Mouse (Mus musculus) adrenal gland, postnatal 25 days (tissue): ENCODE results near the gene Kifc3. TPM values are rescaled to one million over a fixed set of nuclear protein-coding genes. Genes with fewer than 3 reads are reported as not detected.

Experiments
- DNase-seq: peaks from one replicate; pipeline ENCODE4 v3.0.0; 2021; ENCODE audit warnings: mixed read lengths
- total RNA-seq: library from RNA; stranded (reverse); gene quantifications from 2 replicates; pipeline ENCODE4 v1.2.3, GENCODE M21; 2021

Kifc3 gene
- total RNA-seq, 1 experiment from 2014 or later, result 108 TPM

DNA sequence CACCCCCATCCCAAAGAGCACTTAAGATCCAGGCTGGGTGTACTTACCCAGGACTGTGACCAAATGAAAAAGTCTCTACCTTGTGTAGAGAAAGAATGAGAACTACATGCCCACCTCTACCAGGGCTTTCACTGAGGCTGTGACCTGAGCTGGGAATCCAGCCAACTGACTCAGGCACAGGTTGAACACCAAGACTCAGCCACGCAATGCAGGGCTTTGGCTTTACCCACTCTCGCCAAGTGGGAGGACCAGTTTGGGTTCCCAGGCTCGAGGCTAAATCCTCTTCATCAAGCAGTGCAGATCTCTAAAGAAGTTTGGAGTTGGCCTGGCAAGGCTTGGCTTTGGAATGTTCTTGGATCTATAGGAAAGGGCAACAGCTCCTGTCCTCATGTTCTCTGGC lies 127.1 kb downstream of the Kifc3 start:
- DNase-seq, result no peak

DNA sequence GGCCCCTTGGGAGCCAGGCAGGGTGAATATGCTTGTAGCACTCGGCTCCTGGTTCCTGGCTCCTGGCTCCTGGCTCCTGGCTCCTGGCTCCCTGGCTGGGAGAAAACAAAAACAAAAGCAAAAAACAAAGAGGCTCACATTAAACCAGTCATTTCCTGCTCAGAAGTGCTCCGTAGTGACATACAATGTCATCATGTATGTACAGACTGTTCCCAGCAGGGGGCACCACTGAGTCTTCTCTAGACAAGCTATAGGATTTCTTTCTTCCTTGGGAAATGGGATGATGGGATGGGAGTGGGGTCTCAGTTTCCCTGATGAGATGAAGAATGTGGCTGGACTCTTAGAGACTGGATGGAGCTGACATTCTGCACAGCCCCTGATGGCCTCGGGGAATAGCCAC lies 135.0 kb downstream of the Kifc3 start:
- peak; percentile 77 for DNase-seq

DNA sequence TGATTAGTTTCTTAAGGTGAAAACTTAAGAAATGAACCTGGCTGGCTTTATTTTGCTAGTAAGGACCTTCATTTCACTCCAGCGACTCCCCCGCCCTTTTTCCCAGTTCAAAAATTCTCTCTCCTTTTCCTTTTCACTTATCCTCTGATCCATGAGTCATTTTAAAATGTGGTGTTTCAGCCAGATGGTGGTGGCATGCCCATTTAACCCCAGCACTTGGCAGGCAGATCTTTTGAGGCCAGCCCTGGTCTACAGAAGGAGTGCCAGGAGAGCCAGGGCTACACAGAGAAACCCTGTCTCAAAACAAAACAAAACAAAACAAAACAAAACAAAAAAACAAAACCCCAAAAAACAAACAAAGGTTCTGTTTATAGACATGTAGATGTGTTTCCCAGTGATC lies 138.1 kb downstream of the Kifc3 start:
- no peak for DNase-seq

DNA sequence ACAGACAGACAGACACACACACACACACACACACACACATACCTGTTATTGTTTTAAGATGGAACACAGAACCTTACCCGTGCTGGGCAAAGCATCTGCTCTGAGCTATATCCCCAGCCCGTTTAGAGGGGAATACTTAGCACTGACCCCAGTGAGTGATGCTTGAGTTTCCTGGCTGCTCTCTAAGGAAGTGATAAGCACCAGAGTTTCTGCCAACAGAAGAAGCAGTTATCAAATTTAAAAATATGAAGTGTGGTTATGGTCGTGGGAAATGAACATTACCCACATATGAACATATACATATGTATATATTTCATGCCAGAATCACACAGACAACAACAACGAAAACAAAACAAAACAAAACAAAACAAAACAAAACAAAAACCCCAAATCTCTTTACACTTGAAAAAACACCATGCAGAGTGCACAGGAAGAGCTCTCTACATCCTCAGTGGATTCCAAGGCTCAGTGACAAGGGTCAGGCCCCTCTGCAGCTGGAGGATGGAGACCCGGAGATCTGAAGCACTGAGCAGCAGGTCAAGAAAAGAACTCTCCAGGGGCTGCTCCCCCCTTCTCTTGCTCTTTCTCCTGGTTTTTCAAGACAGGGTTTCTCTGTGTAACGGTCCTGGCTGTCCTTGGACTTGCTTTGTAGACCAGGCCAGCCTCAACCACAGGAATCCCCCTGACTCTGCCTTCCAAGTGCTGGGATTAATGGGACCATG lies 142.6 kb downstream of the Kifc3 start:
- DNase-seq, result no peak

DNA sequence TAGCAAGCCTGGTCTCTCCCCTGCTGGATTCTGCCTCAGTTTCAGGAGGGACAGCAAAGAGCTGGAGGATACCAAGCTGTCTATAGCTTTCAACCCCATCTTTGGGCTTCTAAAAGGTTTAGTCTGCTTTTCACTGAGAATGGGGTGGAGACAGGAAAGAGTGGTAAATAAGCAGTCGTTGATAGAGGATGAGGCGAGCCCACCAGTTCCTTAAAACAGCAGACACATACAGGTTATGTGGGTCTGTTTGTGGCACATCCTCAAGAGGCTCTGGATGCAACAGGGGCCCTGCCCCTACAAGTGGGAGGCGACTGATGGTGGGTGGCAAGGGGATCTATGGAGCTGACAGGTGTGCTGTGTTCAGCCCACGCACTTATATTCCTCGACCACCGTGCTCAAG lies 144.0 kb downstream of the Kifc3 start:
- DNase-seq, result no peak

DNA sequence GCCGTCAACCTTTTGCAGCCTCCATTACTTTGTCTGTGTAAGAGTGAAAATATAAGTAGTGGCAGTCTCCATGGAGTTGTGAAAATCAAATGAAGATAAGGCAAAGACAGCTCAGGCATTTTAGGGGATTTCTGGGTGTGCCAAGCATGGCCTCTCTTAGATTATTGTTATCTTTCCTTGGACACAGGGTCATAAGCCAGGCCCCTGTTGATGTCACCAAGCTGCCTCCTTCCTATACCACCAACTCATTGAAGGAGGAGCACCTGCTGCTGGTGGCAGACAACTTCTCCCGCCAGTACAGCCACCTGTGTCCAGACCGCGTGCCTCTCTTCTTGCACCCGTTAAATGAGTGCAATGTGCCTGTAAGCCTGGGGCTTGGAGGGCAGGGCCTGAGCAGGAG lies 146.2 kb downstream of the Kifc3 start:
- no peak for DNase-seq

DNA sequence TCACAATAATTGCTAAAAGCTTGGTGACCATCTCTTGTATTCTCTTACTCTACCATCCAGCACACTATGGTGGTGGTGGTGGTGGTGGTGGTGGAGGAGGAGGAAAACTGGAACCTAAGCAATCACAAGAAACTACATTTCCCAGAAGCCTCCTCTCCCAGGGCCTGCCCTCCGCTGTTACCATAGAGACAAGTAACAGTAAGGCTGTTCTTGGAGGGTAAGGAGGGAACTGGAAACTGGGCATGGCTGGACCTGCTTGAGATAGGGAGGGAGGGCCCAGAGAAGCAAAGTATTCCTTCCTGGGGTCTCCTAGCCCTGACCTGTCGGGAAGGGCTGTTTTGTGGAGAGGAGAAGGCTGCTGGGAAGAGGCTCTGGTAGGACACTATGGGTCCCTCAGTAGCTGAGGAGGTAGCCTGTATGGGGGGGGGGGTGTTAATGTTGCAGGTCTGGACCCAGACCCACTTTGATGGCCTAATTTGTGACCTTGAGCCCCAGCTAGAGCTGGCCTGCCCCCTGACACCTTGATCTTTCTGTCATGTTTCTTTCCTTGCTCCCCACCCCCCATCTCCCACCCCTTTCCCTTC lies 147.6 kb downstream of the Kifc3 start, which contains the start of gene Drc7:
Gene Drc7 (plus strand): TSS at position 177 of the 584 bp plus-strand sequence.
- DNase-seq, result no peak

DNA sequence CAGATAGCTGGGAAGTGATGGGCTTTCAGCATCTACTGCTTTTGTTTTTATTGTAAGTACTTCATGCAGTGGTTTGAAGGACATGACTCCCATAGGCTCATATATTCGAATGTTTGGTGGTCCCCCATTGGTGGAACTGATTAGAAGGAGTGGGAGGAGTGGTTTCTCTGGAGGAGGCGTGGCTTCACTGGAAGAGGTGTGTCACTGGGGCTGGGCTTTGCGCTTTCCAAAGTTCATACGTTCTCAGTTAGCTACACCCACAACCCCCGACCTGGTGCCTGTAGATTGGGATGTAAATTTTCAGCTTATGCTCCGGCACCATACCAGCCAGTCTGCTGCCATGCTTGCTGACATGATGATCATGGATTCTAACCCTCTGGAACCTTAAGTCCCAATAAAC lies 148.2 kb downstream of the Kifc3 start:
- DNase-seq, result no peak

Other genes with a start within 250 kb of the Kifc3 start
- 11.7 and 20.7 TPM in 2 replicates for gene Adgrg1, start 228.1 kb downstream of the Kifc3 start, total RNA-seq
- 3.0 and 4.2 TPM in 2 replicates for gene Adgrg3, start 185.1 kb downstream of the Kifc3 start, total RNA-seq
- not detected in 2 replicates for gene Drc7, start 147.7 kb downstream of the Kifc3 start, total RNA-seq
- 13.2 and 14.1 TPM in 2 replicates for gene Katnb1, start 121.6 kb downstream of the Kifc3 start, total RNA-seq
- gene Cngb1, start 103.8 kb upstream of the Kifc3 start, total RNA-seq, result 0.52 and 1.6 TPM in 2 replicates
- gene Tepp, start 107.8 kb upstream of the Kifc3 start, total RNA-seq, result 0.76 TPM in 1 of 2 replicates, not detected in the other
- gene Zfp319, start 129.1 kb upstream of the Kifc3 start, total RNA-seq, result 11.3 and 13.6 TPM in 2 replicates
- gene Usb1, start 129.5 kb upstream of the Kifc3 start, total RNA-seq, result 22.4 and 23.0 TPM in 2 replicates
- gene Mmp15, start 149.5 kb upstream of the Kifc3 start, total RNA-seq, result 8.7 and 10.5 TPM in 2 replicates
- 53.1 and 58.0 TPM in 2 replicates for gene Cfap20, start 232.1 kb upstream of the Kifc3 start, total RNA-seq